Mouse (Mus musculus): Measurements from ENCODE around the gene Cps1.
A peak's percentile ranks its signal among the peaks of the same experiment; 100 is the strongest.

Cps1 gene

GRCm38 (mm10) chr1:67122797-67123196 lies at the start of gene Cps1:
Cps1 (plus strand) TSS chr1:67123026.
- no peak for DNase-seq (ENCODE audit: low spot score in 2 of 2)

DNA sequence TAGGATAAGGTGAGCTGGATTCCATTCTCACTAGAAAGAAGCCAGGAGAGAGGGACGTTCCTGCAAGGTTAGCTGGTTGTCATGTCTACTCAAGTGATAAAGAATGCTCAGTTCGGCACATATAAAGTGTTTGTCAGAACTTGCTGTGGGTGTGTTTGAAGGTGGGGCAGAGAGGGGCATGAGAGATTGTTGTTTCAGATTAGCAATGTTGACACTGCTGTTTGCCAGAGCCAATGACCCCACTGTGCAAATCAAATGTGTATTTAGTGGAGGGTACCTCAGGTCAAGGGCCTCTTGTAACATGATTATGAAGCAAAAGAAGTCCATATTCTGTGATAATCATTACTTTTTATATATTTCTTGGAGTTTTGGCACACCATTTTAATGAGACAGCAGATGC lies 45.1 kb upstream of the Cps1 start:
- DNase-seq (ENCODE audit: low spot score in 2 of 2) = no peak

DNA sequence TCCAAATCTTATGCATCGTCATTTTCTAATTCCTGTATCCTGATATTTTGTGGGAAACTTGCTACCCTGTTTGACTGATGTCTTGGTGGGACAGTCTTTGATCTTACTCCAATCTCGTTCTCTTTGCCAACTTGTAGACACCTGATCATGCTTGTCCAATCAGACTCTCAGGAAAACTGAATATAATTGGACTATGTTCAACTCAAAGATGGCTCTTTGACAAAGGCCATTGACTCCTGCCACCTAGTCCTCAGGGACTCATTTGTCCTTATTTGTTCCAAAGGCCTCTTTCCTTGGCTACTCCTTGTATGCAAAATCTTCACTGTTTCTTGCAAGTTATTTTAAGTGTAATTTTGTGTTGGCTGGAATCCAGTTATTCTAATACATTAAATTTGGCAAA lies 44.2 kb upstream of the Cps1 start:
- DNase-seq (ENCODE audit: low spot score in 2 of 2) = no peak

- no peak for DNase-seq (ENCODE audit: low spot score in 2 of 2)
Measured at GRCm38 (mm10) chr1:67079146-67079545, 43.7 kb upstream of the Cps1 start.

- DNase-seq (ENCODE audit: low spot score in 2 of 2) = no peak
Measured at GRCm38 (mm10) chr1:67092473-67092872, 30.4 kb upstream of the Cps1 start.

DNA sequence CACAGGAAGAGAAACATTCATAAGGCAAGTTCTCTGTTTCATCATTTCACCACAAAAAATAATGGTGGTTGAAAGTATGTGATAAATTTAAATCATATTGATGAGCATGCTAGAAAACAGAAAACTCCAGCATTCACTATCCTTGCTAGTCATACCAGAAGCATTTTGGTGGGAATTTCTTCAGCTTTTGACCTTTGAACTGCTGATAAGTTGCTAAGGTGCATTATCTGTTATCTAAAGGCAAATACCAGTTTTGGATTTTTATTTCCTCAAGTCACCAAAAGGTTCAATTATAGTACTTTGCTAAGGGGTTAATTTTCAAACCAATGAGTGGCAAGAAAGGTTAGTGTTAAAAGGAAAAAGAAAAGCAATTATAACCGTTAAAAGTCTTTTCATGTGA lies 23.6 kb upstream of the Cps1 start:
- DNase-seq (ENCODE audit: low spot score in 2 of 2) = no peak

GRCm38 (mm10) chr1:67103476-67104248 lies 19.2 kb upstream of the Cps1 start:
- DNase-seq (ENCODE audit: low spot score in 2 of 2) = no peak

GRCm38 (mm10) chr1:67111621-67112298 lies 11.1 kb upstream of the Cps1 start:
- DNase-seq (ENCODE audit: low spot score in 2 of 2) = no peak

GRCm38 (mm10) chr1:67113343-67114030 lies 9.3 kb upstream of the Cps1 start:
- no peak for DNase-seq (ENCODE audit: low spot score in 2 of 2)

DNA sequence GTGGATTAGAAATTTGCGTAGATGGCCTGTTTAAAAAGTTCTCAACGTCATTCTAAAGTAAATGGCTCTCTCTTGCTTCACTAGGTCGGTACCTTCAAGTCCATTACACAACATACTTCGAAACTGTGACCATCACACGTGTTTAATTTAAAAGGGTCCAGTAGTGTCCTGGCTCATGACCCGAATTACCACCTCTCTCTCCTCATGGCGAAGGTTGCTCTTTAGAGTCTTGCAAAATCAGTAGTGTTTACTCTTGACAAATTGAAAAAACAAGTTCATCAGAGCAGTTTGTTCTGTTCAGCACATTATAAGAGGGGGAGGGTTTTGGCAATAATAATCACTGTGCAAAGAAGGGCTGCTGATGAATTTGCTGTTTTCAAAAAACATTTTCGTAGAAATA lies 6.3 kb upstream of the Cps1 start:
- DNase-seq (ENCODE audit: low spot score in 2 of 2) = no peak

DNA sequence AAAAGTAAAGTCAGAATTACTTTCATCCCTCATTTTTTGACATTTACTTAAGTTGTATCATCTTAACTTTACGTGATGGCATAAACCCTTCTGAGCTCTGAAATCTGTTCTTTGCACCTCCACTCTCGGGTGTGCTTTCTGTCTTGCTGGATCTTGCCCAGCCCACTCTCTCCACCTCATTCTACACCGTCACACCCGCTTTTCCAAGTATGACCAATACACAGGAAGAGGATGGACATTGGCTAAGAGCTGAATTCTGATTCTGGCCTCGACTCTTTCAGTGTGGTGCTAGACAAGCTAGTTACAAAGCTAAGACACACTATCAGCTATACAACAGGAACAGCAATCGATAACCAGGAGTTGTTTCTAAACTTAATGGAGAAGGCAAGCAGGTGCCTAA lies 5.0 kb upstream of the Cps1 start:
- no peak for DNase-seq (ENCODE audit: low spot score in 2 of 2)

GRCm38 (mm10) chr1:67125433-67125832 lies 2.6 kb downstream of the Cps1 start:
- DNase-seq (ENCODE audit: low spot score in 2 of 2) = no peak

DNA sequence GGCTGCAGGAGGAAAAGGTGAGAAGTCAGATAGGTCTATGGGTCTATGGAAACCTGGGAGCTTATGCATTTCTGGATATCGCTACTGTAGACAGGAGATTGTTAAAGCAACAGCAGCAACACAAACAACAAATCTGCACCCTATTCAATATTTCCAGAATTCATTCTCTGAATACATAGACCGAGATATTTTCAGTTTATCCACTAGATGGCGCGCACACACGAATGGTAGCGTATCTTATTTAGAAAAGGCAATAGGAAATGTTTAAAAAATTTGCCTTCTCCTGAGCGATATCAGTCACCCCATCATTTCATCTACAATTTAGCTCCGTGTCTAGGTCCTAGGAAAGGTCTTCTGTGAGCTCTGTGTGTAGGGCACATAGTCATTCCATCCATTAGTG lies 21.1 kb downstream of the Cps1 start:
- DNase-seq (ENCODE audit: low spot score in 2 of 2) = peak in 1 of 2 experiments; percentile 7

DNA sequence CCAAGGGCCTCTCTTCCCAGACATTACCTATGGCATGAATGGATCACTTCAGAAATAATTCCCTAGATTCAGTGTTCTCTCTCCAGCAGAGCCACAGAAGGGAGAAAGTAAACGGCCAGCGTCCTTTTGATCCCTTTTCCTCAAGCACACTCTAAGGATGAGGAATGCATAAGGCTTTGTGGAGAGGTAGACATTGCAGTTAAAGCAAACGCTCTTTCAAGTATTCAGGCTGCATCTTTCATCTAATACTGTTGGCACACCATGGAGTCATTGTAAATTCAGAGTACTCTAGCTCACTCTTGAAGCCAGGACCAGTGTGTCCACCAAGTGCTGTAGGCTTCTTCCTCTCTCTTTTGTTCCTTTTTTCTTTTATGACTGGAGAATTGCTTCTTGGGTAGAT lies 28.4 kb downstream of the Cps1 start:
- DNase-seq (ENCODE audit: low spot score in 2 of 2) = no peak

- DNase-seq (ENCODE audit: low spot score in 2 of 2) = no peak
Measured at GRCm38 (mm10) chr1:67167283-67167682, 44.5 kb downstream of the Cps1 start.

DNA sequence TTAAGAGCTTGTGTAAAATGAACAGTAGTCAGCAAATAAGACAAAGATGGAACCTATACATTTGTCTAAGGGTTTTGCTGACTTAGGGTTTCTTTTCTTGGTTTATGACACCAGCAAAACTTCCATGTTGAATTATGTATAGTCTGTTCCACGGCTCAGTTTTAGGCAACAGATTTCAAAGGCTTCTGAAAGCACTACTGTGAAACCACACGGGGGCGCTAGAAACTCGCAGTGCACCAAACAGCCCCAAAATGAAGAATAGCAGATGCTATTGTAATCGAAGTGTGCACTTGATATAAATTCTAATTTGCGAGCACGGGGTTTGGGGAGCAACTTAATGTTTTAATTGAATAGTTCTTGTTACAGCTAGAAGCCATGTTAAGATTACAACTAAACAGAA lies 58.3 kb downstream of the Cps1 start:
- DNase-seq (ENCODE audit: low spot score in 2 of 2) = peak in 1 of 2 experiments; percentile 56

GRCm38 (mm10) chr1:67182201-67182600 lies 59.4 kb downstream of the Cps1 start:
- DNase-seq (ENCODE audit: low spot score in 2 of 2) = no peak

- DNase-seq (ENCODE audit: low spot score in 2 of 2) = peak; percentile 9 to 16
Measured at GRCm38 (mm10) chr1:67183532-67183931, 60.7 kb downstream of the Cps1 start.

DNA sequence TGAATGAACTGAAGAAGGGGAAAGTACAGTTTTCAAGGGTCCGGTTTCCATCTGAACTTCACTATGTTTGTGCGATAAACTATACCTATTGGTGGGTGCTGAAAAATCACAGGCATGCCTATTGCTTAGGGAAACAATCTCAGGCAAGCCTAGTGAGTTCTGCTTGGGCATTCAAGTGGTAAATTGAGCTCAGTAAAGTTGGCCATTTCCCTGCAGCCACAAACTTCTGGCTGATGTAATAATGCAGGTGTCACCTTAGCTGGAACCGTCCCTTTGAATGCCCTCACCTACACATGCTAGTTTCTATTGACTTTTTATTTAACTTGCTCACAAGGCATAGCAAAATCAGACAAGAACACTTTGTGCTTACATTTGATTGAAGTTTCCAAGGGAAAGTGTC lies 61.3 kb downstream of the Cps1 start:
- no peak for DNase-seq (ENCODE audit: low spot score in 2 of 2)

- DNase-seq (ENCODE audit: low spot score in 2 of 2) = no peak
Measured at GRCm38 (mm10) chr1:67197335-67197734, 74.5 kb downstream of the Cps1 start.

DNA sequence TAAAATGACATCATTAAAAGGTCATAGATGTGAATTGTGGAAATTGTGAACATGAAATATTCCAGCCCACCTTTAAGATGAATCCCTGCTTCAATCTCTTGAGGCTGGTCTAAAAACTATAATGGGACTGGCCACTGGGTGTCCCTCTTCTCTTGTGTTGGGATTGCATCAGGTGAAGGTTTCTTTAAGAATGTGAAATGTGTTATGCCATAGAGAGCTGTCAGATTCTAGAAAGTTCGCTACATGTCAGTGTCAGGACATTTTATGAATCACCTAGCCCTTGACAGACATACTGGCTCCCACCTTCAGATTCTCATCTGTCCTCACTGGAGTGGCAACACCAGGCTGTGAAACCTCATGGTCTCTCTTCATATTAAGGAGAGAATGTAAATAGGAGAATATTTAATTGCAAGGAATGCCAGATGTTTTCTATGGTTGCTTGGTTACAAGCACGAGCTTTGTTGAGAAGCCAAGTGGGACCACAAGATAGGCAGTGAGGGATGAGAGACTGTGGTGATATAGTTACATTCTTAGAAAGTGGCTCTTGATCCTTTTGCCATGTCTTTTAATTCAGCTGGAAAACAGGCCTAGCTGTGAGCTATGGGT lies 95.6 kb downstream of the Cps1 start:
- DNase-seq (ENCODE audit: low spot score in 2 of 2) = peak; percentile 5 to 18

- no peak for DNase-seq (ENCODE audit: low spot score in 2 of 2)
Measured at GRCm38 (mm10) chr1:67223666-67224065, 100.8 kb downstream of the Cps1 start.

All from frontal cortex, postnatal 14 days (tissue).